Mouse (Mus musculus) erythroid progenitor cell, adult 5-6 weeks (primary cell): Measurements from ENCODE around the gene Wif1. TPM values are rescaled to one million over a fixed set of nuclear protein-coding genes. Genes with fewer than 3 reads are reported as not detected.

Experiments used
- ATAC-seq: replicated peaks from 2 replicates; pipeline ENCODE4 v1.8.0; 2016; ENCODE audit warnings: moderate number of reproducible peaks, mild to moderate bottlenecking, moderate TSS enrichment, inconsistent platforms; ENCODE audit not compliant: poor library complexity, low FRiP score, severe bottlenecking
- total RNA-seq, 2 experiments: library from RNA; stranded (forward) in 1 of 2; stranded (reverse) in 1 of 2; fragments of 150-400 nt in 1 of 2; fragments of 186-747, 209-891 nt in 1 of 2; gene quantifications; 2 replicates each; pipeline versions ENCODE4 v1.2.3 to v1.2.4; 2015 to 2017; ENCODE audit warnings: low replicate concordance in 2 of 2

Gene Wif1
- total RNA-seq, 2 experiments from 2014 or later: not detected

DNA sequence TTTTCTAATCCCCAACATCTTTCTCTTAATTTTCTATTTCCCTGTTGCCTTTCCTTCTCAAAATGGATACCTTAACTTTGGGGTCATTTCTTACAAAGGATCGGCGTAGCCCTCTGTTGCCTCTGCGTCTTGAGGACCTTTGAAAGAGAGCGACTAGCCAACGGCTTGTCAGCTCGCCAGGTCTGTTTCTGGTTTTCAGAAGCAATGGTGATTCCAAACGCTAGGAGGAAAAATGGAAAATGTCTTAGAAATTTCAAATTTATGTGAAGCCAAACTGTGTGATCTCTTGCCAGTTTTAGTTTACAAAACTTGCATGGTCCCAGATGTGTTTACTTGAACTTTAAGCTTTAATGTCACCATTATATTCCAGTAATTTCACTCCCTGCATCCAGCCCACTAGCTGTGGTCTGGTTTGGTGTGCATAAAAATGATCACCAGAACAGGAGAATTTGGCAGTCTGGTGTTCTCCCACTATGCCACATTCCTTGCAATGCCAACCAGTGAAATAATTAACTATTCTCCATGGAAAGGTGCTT lies 33.7 kb downstream of the Wif1 start:
- no peak for ATAC-seq

DNA sequence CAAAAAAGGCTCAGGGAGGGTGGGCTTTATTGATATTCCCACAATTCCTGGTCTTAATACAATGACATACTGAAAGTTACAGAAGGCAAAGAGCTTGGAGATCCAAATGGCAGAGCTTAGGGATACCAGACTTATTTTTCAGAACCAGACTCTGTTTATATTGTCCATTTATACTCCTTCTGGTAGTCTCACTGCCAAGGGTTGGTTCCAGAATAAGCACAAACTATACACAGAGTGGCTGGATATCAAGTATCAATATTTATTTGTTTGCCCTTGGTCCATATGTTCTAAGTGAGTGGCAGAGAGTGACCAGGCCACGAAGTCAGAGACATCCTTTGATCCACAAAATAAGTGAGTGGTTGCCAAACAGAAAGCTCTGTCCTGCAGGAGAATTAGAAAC lies 34.2 kb downstream of the Wif1 start:
- no peak for ATAC-seq

DNA sequence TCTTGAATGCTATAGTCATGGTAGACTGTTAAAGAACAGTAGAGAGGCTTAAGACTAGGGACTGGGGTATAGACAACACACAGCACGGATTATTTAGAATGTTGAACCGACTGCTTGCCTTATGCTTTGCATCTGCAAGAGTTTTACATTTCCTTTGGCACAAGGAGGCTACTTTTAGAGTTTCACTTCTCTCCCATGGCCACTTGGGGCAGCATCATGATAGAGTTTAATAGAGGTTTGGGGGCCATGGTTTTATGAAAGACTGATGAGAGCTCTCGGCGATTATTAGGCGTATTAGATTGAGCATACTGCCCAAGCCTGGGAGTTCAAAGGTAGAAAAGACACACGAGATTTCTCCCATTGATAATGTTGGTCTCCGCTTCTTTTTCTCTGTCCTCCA lies 37.0 kb downstream of the Wif1 start:
- ATAC-seq: no peak

DNA sequence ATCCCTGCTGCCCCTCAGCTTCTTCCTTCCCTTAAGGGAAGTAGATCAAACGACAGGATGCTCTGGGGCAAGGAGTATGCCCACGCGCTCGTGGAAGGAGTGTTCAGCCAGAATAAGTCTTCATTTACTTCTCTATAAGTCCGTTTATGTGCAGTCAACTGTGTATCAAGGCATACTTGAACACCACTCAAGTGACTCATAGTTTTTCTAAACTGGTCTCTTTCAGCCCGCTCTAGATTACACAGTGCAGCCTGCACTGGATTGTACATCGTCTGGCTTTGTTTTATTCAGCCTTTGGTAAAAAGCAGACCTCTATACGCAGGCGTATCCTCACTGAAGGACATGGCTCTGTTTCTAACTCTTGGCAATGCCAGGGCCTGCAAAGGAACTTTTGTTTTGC lies 46.7 kb downstream of the Wif1 start:
- no peak for ATAC-seq

DNA sequence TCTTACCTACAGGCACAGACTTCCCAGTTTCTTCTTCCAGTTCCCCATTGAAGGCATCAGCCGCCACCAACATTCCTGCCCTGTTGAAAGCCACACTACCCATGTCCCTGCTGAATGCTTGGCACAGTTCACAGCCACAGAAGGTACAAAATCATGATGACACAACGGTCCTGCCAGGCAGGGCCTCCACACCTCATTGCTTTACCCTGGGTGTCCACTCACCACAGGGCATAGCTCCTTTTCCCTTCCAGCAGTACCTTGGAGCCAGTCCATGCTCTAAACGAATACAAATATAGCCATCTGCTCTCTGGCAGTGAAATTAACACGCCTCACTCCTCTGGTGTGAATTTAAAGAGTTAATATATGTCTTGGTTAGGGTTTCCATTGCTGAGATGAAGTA lies 49.1 kb downstream of the Wif1 start:
- ATAC-seq: no peak

DNA sequence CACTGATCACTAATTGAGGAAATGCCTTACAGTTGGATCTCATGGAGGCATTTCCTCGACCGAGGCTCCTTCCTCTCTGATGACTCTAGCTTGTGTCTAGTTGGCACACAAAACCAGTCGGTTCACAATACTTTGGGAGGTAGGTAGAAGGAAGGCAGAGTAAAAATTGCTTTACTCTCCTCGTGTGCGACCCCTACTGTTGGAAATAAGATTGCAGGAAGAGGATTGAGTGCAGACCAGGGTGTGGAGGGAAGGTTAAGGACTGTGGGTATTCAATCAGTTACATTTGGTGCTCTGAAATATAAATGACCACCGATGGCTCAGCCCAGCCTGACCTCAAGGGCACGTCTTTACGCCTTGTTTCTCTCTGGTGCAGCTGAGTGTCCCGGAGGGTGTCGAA lies 49.8 kb downstream of the Wif1 start:
- no peak for ATAC-seq

DNA sequence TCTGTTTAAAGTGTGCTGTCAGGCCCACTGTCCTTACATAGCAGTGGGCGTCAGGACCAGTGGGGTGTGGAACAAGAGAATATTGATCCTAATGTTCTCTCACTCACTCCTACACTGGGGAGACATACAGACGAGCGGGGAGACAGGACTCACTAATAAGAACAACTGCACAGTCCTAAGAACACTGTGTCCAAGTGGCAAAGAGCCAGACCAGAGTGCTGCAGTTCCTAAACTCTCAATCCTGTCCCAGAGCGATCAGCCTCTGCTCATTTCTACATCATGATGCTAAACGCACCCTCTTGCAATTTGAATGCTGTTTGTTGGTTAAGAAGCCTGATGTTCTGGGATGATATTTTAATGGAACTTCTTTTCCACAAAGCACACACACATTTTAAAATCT lies 54.9 kb downstream of the Wif1 start:
- ATAC-seq: no peak

DNA sequence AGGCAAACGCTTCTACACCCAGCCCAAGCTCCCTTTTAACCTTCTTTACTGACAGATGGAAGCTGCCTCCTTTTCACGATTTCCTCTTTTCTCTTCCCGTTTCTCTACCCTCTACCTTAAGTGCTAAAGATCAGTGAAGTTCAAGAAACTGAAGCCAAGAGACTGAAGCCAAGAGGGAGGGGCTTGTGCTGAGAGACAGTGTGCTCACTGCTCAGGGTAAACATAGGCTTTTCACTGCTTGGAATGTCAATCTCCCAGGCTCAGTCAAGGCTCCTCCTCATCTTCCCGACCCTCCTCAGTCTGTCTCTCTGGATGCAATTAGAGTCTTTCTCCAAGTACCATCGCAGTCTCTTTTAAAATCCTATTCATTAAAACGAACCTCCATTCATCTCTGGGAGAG lies 55.6 kb downstream of the Wif1 start:
- no peak for ATAC-seq

DNA sequence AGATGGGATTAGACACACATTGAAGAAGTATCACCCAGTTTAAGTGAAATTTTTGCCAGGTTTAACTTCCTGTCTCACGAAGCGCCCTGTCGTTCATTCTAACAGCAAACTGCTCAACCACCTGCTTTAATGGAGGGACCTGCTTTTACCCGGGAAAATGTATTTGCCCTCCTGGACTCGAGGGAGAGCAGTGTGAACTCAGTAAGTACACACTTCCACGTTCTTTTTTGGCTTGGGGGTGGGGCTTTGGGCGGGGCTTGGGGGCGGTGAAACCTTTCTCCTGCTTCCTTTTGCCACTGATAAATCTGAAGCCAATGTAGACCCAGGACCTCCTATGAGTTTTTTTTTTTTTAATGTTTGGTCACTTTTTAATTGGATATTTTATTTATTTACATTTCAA lies 56.2 kb downstream of the Wif1 start:
- ATAC-seq: no peak

DNA sequence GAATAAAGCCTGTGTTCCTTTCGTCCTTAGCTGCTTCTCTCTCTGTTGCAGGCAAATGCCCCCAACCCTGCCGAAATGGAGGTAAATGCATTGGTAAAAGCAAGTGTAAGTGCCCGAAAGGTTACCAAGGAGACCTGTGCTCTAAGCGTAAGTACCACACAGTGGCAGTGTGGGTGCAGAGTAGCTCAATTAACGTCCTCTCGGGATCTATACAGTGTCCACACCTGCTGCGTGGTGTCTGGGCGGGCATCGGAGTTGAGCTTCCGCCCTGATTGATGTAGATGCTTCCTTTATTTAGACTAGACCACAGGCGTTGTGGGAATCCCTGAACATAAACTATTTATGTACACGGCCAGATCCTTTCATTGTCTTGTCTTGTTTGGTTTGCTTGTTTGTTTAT lies 62.2 kb downstream of the Wif1 start:
- ATAC-seq: no peak

DNA sequence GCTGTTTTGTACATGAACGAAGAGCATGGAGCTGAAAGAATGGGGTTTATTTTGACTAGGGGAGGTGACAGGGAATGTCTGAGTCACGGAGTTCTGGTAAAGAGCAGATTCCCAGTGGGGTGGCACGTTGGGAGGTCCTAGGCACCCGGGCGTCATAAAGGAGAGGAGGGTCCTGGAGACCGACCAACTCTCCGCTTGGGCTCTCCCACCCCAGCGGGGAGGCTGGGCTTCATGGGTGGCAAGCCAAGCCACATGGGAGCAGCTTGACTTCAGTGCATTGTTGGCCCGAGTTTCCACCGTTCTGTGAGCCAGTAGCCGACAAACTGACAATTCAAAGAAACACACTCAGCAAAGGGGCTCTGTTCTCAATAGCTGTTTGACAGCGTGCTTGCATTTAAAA lies 64.5 kb downstream of the Wif1 start:
- no peak for ATAC-seq

DNA sequence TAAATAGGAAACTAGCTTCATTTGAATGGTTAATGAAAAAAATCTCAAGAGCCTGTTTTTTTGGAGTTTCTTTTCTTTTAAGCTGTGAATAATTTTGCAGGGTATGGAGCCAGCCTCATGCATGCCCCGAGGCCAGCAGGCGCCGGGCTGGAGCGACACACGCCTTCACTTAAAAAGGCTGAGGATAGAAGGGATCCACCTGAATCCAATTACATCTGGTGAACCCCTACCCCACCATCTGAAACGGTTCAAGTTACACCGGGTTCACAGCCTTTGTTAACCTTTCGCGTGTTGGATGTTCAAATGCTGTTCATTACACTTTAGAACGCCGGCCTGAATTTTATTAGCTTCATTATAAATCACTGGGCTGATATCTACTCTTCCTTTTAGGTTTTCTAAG lies 65.9 kb downstream of the Wif1 start:
- no peak for ATAC-seq

DNA sequence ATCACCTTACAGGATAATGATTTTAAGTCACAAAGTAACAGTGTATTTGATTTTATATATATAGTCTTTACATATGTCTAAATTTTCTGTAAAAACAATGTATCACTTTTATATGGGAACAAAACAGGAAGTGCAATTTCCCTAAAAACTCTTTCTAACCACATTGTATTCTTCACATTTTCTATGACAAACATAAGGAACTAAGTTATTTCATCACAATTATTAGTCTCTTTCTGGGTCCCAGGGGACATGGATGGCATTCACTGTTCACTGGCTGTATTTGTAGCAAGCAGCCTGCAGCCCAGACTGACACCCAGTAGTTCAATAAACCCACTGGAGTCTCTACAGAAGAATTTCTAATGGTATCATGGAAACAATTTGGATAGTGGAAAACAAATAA lies 82.4 kb downstream of the Wif1 start:
- ATAC-seq: no peak

DNA sequence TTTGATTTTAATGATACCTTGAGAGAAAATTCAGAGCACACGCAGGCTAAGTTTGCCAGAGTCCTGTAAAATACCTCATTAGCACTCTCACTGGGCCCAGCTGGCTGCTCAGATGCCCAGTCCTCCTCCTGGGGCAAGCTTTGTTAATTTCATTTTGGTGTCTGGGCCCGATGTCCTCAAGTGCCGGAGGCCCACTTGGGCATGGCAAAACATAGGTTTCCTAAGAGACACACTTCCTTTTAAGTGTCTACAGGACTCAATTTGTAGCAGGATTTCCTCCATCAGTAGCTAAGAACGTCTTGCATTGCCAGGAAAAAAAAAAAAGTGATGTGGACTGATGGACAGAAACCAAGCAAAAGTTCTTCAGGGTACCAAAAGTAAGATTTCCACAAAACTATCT lies 82.9 kb downstream of the Wif1 start:
- ATAC-seq: no peak

DNA sequence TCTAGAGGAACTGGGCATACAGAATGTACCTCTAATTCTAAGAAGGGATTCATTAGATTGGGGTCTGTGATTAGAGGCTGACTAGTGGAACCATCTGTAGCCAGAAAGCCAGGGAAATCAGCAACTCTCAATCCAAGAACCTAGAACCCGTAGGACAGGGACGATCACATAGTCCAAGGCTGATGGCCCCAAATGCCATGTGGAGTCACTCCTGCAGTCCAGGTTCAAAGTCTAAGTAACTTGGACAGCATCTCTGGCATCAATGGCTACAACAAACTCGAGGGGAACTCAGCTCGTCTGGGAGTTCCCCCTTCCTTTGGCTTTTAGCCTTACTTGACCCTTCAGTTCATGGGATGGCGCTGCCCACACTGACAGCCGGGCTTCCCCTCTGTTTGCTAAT lies 87.0 kb downstream of the Wif1 start:
- no peak for ATAC-seq

DNA sequence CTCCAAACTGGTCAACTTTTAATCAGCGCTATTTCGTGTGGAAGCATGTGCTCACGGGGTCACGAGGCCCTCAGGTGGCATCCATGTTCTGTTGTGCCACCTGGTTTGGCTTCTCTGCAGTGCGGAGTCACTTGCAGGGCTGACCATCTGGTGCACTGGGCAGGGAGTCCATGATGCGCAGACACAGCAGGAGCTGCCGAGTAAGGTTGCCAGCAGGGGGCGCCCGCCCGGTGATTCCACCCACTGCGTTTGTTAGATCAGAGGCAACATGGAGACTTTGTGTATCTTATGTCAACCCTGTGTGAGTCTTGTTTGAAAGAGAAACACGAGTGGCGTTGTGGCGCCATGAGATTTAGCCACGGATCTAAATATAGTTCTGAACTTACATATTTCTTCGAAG lies 90.7 kb downstream of the Wif1 start:
- ATAC-seq: no peak

DNA sequence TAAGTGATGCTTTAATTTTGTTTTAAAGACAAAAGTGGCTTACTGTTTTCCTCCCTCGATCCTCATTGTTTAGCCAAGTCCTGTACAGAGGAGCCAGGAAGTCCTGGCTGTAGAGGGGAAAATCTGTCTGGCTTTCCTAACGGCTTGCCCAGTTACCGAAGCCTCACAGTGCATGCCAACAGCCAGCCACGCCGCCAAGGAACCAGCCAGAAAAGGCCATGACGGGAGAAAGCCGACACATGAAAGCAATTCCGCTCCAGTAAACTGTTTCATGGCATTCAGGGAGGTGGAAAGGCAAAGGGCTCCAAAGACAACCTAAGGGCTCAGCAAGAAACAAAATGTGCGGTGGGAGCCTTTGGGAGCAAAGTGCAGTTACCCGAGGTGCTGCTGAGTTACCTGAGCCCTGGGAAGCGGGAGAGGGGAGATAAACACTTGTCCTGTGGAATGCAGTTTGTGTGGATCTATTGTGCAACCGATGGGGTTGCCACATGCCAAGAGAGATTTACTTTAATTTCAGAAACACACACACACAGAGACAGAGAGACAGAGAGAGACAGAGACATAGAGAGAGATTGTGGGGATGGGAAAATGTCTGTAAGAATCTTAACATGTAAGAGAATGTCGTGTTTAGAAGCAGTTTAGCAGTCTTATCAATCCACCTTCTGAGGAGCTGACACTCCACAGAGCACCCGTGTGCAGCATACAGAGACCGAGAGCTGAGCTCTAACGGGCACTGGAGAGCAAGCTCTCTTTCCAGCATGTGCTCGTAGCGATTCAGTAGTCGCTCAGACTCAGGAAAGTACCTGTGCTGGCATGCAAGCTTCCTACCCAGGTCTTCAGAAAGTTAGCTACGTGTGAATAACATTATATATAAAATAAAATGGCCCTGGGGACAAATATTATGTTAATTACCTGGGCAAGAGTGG lies 95.5 kb downstream of the Wif1 start:
- ATAC-seq: no peak

Other genes with a start within 250 kb of the Wif1 start
- gene Msrb3, start 134.9 kb upstream of the Wif1 start, total RNA-seq (2015; ENCODE audit: low replicate concordance): not detected in 2 replicates
- 0.30 and 0.64 TPM in 2 replicates for gene Msrb3, start 134.9 kb upstream of the Wif1 start, total RNA-seq (2017; ENCODE audit: low replicate concordance)
- gene Lemd3, start 54.6 kb upstream of the Wif1 start, total RNA-seq (2015; ENCODE audit: low replicate concordance): 10.9 and 16.9 TPM in 2 replicates
- 14.9 and 15.0 TPM in 2 replicates for gene Lemd3, start 54.6 kb upstream of the Wif1 start, total RNA-seq (2017; ENCODE audit: low replicate concordance)